Mouse (Mus musculus) MN1 (cell line): Measurements from ENCODE around the gene Htr5b.
A peak's percentile ranks its signal among the peaks of the same experiment; 100 is the strongest.

Experiments
- DNase-seq: peaks from one replicate; pipeline ENCODE4 v3.0.0-alpha.2; 2016; ENCODE audit warnings: low spot score

The Htr5b gene

DNA sequence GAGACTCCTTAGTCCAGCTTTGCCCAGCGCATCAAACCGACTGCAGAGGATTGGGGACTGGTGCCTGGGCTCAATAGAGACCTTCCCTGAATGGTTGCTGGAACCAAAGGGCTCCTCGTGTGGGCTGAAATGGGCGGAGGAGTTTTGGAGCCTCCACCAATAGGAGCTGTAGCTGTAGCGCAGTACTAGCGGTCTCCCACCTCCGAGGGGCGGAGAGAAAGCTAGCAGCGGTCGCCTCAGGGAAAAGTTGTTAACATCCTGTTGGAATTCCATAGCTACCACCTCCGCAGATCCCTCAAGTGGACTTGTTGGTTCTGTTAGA lies at the start of gene Htr5b:
Gene Htr5b (minus strand): TSS at position 67 of the 322 bp plus-strand sequence.
- DNase-seq, result no peak

DNA sequence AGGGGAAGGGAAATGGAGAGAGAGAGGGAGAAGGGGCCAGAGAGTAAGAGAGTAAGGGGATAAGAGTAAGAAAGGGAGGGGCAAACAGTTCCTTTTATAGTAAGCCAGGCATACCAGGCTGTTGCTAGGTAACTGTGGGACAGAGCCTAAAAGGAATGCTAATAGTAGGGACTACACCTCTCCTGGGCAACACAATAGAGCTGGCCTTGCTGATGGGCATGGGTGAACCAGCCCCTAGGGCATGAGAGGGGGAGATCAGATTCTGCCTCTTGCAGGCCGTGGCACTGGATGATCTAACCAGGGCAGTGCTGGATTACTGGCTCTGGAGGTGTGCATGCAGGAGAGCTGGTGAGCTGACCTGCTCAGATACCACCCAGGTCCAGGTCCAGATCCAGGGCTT lies 49.2 kb upstream of the Htr5b start:
- no peak for DNase-seq

DNA sequence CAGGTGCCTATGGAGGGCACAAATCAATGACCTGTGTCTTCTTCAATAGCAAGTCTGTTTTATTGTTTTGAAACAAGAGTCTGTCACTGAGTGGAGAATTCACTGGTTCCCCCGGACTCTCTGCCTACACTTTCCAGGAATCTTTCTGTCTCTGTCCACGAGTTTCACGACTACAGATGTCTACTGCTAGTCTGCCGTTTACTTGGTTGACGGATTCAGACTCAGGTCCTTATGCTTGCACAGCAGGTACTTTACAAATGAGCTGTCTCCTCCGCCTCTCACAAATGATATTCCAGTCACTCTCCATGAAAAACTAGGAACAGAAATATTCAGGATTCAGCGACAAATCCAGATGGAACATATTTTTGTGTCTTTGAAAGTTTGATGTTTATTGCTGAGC lies 42.3 kb upstream of the Htr5b start:
- no peak for DNase-seq

DNA sequence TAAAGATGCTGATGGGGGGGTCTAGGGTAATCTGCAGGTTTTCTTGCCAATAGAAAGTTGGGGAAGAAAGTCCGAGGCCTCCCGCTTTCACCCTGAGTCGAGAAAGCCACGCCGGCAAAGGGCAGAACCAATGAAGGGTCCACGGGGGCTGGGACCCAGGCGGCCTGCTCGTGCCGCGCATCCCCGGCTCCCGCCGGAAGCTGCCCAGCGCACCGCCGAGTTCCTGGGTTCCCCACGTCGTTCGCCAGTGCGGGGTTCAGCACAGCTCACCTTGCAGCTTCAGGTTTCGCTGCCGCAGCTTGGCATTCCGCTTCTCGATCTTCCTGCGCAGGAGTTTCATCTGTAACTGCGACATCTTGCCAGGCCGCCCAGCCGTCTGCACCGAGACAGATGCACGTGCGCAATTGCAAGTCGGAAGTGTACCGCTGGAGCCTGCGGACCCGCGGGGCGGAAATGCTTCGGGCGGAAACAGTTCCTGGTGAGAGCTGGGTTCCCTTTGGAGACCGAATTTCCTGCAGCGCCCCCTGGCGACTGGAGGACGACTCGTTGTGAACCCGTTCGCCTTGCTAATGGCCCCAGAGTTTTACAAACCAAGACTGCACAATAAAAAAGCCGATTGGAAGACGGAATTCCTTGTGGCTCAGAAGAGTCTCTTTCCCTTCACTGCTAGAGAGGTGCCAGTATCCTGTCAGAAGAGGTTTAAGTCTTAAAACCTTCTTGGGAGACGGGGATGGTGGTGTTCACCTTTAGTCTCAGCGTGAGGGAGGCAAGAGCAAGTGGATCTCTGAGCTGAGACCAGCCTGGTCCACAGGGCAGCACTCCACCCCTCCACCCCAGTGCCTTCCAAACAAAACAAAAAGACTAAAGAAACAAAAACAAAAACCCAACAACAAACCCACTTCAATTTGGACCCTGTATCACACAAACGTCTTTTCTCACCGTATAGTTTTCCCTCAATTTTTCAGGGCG lies 39.5 kb upstream of the Htr5b start, which contains the start of gene Ddx18:
Gene Ddx18 (minus strand): TSS at position 469 of the 969 bp plus-strand sequence.
- peak; percentile 95 for DNase-seq

DNA sequence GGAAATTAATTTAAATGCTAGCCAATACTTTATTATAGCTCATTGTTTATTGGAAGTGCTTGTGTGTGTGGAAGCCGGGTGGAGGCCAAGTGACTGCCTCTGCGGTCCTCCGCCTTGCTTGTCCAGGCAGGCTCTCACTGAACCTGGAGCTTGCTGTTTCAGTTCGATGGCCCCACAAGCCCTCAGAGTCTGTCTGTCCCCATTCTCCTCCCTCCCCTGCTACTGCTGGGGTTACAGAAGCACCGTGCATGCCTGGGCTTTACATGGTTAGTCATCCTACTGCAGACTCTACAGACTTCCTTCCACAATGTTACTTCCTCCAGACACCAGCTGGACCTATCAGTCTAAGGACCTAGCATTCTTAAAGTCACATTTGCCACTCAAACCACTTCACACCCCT lies 29.6 kb upstream of the Htr5b start:
- no peak for DNase-seq

DNA sequence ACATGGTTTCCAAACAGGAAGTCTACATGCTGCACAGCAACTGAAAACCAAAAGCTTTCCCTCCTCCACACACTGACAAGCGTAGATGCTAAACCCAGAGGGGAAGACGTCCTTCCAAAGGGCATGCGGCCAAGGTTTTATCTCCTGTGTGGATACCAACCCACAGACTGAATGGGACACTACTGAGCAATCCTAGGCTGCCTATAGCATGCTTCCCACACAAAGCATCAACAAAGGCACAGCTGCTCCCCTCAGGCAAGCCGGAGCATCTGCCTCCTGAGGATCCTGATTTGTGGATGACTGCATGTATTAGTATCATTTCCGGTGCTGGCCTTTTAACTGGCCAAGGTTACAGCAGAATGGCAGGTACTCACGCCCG lies 23.2 kb upstream of the Htr5b start:
- DNase-seq, result no peak

DNA sequence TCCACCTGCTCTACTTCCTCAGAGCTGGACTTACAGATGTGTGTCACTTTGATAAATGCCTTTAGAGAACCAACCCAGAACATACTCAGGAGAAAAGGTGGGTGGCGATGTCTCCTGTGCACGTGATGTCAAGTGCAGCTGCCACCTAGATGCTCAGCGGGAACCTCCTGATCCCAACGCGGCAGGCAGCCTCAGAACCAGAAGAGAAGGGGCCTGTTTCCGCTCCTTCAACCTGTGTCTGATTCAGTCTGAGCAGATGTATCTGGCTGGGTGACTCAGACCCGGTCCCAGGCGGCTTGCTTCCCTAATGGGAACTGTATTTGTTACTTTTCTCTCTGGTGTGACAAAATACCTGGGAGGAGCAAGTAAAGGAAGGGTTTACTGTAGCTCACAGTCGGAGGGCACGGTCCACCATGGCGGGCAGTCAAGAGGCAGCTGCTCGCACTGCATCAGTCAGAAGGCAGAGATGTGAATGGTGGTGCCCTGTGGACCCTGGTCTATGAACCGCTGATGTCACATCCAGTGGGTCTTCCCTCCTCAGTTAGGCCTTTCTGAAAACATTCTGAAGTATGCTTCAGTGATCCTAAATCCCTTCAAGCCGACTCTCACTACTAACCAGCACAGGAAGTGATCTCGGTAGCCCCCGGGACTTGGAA lies 22.7 kb upstream of the Htr5b start:
- no peak for DNase-seq

DNA sequence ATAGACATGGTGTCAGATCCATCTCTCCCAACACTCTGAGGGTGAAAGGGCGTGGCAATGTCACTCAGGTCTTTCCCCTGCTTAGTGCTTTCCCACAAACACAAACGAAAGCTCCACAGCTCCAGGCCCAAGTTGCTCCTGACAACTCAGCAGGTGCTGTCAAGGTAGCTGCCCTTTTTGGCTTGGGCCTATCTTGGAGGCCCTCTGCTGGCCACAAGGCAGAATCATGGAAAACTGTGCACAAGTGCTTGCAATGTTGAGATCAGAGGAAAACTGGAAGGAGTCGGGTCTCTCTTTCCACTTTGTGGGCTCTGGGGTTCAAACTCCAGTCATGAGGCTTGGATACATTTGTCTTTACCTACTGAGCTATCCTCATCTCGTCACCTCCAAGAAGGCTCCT lies 21.2 kb upstream of the Htr5b start:
- DNase-seq, result no peak

DNA sequence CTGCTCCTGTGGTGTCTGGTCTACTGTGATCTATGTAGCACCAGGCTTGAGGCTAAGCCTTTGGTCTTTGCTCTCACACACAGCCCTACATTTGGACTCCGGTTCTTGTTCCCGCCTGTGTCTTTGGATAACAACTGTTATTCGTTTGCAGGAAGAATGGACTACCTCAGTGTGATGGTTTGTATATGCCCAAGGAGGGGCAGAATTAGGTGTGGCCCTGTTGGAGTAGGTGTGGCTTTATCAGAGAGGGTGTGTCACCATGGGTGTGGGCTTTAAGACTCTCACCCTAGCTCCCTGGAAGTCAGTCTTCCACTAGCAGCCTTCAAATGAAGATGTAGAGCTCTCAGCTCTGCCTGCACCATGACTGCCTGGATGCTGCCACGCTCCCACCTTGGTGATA lies 20.4 kb upstream of the Htr5b start:
- DNase-seq, result no peak

DNA sequence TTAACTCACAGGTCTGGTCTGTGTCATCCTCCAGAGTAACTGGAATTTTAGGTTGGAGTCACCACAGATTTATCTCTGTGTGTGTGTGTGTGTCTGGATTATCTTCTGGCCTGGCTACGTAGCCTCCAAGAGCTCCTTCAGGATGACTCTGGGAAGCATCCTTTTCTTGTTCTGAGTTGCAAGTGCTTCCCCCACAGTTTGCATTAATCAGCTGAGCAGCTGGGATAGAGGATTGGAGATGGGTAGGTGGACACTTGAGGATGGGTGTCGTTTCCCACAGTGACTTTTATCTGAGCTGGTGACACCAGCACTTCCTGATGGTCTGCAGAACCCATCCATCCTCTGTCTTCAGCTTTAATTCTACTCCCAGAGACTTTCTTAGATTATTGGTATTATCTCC lies 18.6 kb upstream of the Htr5b start:
- DNase-seq, result no peak

DNA sequence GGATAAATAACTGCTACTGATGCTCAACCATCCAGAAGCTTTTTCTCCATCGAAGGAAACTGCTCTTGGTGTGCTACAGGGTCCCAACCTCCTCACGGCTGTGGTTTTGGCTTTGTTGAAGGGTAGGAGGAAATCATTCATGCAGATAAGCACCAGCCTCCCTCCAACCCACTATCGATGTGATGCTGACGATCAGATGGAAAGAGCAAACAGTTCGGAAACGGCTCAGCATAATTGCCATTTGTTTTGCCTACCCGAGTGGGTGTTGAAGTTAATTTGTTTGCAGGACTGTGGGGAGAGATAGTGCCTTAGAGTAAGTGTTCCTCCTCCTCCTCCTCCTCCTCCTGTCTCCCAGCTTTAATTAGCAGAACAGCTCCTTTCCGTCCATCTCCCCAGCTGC lies 12.1 kb upstream of the Htr5b start:
- no peak for DNase-seq

DNA sequence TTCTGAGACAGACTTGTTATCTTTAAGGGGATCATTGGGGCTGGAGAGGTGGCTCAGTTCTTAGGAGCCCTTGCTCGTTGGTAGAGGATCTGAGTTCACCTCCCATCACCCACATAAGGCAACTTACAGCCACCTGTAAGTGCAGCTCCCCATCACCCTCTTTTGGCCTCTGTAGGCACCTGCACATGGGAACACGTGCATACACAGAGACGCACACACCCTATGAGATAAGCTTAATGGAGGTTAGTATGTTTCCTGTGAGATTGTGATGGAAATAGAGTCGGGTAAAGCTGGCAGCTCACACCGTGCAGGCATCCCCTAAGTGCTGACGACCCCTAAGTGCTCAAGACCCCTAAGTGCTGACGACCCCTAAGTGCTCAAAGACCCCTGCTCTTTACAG lies 3.2 kb upstream of the Htr5b start:
- DNase-seq, result no peak

DNA sequence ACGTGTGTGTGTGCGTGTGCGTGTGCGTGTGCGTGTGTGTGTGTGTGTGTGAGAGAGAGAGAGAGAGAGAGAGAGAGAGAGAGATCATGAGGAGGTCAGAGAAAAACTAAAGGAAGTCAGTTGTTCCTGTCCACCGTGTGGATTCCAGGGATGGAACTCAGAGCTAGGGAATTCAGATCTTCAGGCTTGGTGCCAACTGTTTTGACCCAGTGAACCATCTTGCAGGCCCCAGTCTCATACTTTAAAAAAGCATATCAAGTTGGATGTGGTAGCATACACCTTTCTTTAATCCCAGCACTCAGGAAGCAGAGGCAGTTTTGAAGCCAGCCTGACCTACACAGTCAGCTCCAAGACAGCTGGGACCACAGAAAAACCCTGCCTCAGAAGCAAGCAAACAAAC lies 1.0 kb upstream of the Htr5b start:
- DNase-seq, result no peak

DNA sequence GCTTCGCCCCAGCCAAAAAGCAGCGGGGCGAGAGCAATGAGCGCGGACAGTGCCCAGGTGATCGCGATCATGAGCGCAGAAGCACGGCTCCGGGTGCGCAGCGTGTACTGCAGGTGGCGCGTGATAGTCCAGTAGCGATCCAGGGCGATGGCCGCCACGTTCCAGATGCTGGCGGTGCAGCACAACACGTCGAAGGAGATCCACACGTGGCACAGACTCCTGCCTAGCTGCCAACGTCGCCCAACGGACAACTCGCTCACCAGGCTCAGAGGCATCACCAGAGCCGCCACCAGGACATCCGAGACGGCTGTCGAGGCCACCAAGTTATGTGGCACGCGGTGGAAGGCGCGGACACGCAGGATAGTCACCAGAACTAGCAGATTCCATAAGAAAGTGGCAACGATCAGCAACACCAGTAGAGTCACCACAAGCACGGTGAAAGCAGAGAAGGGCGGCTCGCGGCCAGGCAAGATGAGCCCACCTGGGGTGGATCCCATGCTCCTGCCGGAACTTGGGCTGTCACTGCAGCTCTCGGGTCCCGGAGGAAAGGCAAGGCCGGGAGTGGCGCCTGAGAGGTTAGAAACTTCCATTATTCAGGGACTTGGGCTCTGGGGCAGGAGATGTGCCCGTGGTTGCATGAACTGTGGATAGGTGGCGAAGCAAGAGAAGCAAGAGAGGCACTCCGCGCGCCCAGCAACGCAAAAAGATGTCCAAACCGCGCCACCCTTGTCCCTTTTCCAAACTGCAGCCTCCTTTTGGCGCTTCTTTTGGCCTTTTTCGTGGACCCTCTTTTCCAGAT lies 466 bp downstream of the Htr5b start:
- no peak for DNase-seq

DNA sequence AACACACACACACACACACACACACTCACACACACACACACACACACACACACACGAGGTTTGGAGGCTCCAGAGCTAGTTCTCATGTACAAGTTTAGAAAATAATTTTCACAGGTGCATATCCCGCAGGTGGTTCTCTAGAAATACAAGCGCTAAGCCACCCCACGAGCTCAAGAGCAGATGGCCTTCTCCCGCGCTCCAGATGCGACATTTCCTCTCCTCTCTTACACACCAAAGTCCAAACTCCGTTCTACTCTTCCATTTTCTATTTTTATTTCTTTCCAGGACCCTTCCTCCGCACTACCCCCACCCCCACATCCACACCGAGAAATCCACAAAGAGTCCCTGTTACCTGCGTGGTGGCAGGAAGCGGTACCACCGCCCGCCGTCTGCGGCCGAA lies 1.2 kb downstream of the Htr5b start:
- DNase-seq, result no peak

DNA sequence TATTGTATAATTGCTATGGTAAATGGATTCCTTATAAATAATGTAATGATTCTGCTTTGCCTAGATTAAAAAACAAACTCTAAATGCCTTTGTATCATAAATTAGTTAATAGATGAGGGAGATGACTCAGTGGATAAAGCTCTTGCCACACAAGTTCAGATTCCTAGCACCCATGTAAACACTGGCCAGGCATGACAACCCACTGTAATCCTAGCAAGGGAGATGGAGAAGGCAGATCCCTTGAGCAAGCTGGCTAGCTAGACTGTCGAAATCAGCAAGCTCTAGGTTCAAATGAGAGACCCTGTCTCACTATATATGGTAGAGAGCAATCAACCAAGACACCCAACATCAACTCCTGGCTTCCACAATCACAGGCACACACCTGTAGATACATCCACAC lies 9.7 kb downstream of the Htr5b start:
- no peak for DNase-seq

DNA sequence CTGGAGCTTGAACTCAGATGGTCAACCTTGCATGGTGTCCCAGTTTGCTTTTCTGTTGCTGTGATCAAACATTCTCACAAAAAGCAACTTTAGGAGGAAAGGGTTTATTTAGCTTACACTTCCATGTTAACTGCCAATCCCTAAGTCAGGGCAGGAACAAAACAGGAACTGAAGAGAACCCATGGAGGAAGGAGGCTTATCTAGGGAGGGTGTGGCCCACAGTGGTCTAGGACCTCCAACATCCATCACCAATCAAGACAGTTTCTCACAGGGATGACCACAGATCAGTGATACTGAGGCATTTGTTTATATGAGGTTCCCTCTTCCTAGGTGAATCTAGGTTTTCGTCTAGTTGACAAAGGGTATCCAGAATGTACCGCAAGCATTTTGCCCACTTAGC lies 16.3 kb downstream of the Htr5b start:
- DNase-seq, result no peak

DNA sequence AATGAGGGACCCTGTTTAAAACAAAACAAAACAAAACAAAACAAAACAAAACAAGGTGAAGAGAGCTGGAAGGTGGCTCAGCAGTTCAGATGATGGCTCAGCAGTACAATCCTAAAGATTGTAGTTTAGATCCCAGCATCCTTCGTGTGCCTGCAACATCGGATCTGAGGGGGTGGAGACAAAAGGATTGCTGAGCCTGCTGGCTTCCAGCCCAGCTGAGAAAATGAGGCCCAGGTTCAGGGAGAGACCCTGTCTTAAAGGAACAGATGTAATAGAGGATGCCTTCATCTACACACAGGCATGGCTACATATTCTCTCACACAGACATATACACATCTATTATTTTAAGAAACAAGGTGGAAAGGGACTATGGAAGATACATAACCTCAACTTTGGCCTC lies 17.1 kb downstream of the Htr5b start:
- peak; percentile 12 for DNase-seq

DNA sequence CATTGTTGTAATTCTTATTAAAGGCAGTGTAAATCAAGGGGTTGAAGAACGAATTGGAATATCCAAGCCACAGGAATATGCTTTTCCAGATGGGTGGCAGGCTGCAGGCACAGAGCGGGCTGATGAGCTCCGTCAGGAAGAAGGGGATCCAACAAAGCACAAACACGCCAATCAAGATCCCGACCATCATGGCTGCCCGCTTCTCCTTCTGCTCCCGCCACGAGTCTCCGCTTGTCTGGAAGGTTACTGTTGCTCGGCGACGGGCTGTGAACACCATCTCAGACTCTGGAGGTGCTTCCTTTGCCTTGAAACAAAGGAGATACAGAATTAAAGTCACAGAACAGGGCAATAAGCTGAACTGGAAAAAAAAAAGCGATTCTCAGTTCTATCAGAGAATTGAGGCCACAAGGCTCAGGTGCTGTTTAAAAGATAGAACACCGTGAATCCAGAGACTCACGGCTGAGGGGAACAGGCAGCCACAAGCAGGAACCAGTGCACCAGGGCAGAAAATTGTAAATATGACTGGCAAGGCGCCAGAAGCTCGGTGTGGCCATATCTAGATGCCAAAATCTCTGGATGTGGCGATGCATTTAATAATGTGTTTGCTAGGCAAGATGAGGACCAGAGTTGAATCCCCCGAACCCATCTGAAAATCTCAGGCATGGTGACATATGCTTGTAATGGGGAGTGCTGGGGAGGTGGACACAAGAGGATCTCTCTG lies 17.7 kb downstream of the Htr5b start:
- DNase-seq, result peak; percentile 14

DNA sequence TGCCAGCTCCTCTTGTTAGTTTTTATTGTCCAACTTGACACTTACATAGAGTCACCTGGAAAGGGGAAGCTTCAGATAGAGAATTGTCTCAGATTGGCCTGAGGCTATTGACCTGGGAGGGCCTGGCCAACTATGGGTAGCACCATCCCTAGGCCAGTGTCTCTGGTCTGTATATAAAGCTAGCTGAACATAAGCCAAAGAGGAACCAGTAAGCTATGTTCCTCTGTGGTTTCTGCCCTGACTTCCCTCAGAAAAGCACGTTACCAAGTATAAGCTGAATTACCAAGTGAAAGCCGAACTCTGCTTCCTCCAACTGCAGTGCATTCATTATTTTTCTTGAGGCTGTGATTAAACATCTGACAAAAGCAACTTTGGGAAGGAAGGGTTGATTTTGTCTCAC lies 19.5 kb downstream of the Htr5b start:
- DNase-seq, result no peak

DNA sequence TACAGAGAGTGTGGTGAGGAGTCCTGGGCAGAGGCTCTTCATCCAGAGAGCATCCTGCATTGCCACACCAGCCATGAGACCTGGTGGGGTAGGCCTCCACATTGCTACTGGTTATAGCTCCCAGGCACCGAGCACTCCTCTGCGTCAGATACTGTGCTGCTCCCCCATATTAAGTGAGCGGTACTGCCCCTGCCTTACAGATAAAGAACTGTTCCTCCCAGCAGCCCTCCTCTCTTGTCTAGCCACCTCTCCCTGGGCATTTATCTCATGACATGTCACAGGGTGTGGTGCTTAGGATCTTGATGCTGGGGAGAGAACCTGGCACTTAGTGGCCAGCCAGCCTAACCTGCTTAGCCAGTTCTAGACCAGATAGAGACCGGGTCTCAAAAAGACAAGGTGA lies 31.2 kb downstream of the Htr5b start:
- DNase-seq, result no peak

DNA sequence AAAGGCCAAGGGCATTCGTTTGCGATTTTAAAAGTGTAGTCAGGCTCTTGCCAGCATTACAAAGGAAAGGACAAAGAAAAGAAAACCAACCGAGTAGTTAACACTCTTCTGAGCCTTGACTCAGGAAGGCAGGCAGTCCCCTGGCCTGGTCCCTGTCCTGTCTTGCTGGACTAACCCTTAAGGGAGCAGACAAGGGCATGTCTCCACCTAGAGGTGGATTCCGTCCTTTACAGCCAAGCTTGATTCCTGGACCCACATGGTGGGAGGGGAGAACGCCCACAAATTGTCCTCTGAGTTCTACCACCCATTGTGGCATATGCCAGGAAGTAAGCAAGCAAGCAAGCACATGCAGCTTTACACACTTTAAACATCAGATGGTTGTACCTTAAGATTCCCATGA lies 38.0 kb downstream of the Htr5b start:
- peak; percentile 29 for DNase-seq
